Mouse (Mus musculus) G1E (cell line): ENCODE data around the gene Dync1h1.

Source experiments
- CTCF ChIP-seq: IDR thresholded peaks from 2 replicates; pipeline ENCODE4 v1.5.1; 2012; ENCODE audit warnings: low read depth, low read length, inconsistent platforms, mixed read lengths
- GATA2 ChIP-seq: IDR thresholded peaks from 2 replicates; pipeline ENCODE4 v1.6.1; 2012; ENCODE audit warnings: low read depth, low read length, inconsistent platforms, borderline replicate concordance
- POLR2AphosphoS5 ChIP-seq: IDR thresholded peaks from 2 replicates; pipeline ENCODE4 v1.6.1; 2012; ENCODE audit warnings: low read depth, low read length, inconsistent platforms; ENCODE audit not compliant: insufficient replicate concordance

DNA sequence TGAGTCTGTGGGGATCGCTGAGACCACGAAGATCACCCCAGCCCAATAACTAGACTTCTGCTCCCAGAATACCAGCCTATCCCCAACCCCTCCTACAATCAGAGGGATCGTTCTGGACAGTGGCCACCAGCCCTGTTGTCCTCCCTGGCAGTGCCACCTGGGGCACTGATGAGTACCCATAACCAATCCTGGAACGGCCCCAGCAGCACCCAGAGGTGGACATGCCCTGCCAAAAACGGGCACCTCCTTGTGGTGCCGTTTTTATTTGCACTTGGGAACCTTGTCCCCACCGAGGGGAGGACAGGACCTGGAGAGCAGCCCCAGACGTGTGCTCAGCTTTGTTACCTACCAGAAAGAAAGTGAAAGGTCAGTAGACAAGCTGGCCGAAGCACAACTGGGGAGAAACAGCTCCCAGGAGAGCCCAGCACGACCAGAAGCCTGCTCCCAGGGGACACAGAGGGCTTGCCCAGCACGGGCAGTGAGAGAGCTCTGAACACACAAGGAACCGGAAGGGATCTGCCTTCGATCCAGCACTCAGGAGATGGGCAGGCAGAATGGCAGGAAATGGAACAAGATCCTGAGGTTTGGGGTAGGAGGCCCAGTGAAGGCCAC lies 66.3 kb downstream of the Dync1h1 start:
- TF ChIP-seq POLR2AphosphoS5: no peak
- TF ChIP-seq CTCF: no peak
- TF ChIP-seq GATA2: no peak
